Mouse (Mus musculus) regulatory T cell (primary cell): ENCODE results near the gene Gm45140.

Experiments
- in situ Hi-C: fragments of 300-600 bp; cut with MboI, MseI; formaldehyde crosslinking; loops from one replicate; pipeline ENCODE4 v1.15.1; 2025; ENCODE audit warnings: high pct_unique_total_duplicates

Gm45140 gene

GRCm38 (mm10) chr6:87740496-87740895 is 95.1 kb downstream of the Gm45140 start:
- in situ Hi-C loops: no loop called here

DNA sequence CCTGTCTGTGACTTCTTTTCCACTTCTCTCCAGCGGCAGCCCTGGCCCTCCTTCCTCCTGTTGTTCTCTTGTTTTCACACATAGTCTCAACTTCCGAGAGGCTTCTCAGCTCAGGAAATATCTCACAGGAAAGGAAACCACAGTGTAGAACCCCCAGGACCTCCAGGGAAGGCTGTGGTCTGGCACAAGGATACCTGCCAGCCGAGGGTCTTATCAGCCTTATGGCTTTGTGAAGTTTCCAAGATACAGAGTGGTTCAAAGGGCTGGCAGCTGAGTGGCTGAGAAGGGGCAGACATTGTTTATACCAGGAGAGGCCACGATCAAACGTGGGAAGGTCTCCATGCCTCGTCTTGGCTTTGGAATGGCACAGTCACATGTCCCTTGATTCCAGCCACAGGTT is 95.7 kb downstream of the Gm45140 start:
- in situ Hi-C loops: no loop called here
